Mouse (Mus musculus): ENCODE data around the gene Etfa. TPM values are rescaled to one million over a fixed set of nuclear protein-coding genes. Genes with fewer than 3 reads are reported as not detected.

The Etfa gene
- total RNA-seq, 2 experiments from 2014 or later, result 36.5 to 43.5 TPM

DNA sequence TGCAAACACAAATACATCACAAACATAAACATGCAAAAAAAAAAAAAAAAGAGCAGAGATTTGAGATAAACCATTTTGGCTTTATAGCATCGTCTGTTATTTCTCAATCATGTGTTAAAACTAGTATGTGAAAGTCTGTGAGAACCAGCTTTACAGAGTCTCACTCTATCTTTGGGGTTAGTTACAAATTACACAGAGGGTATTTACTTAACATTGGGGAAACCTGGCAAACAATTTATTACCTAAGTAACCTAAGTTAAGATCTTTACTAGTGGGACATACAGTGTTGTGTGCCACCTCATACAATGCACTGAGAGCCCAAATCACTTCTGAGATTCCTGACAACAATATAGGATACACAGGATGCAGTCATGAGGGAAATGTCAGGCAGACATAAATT, 2.3 kb downstream of the Etfa start:
- no peak overlapping the region for H3K27ac ChIP-seq
- no peak for DNase-seq (ENCODE audit: extremely low spot score in 1 of 2, low spot score in 2 of 2)
- no peak overlapping the region for H3K4me3 ChIP-seq
- no peak for TF ChIP-seq CTCF (IDR thresholded peaks at IDR 0.05)
- intact Hi-C loops (cut with DNase I), result no loop called here

DNA sequence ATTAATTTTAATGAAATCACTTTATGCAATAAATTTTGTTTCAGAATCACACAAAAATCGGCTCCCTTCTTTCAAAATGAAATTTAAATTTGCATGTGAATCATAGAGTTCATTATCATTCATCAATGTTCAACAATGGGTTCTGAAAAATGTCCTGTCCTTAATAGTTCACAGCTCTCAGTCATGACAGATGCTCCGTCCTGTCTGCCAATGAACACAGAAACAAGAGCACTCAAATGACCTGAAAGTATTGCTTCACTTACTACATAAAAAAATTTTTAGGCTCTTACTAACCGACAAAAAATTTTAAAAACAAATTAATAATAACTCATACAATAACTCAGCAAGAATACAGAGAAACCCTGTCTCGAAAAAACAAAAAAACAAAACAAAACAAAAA, 3.3 kb downstream of the Etfa start:
- no peak for TF ChIP-seq CTCF (IDR thresholded peaks at IDR 0.05)
- intact Hi-C loops (cut with DNase I), result no loop called here
- no peak overlapping the region for H3K27ac ChIP-seq
- no peak for DNase-seq (ENCODE audit: extremely low spot score in 1 of 2, low spot score in 2 of 2)
- H3K4me3 ChIP-seq, result no peak overlapping the region

DNA sequence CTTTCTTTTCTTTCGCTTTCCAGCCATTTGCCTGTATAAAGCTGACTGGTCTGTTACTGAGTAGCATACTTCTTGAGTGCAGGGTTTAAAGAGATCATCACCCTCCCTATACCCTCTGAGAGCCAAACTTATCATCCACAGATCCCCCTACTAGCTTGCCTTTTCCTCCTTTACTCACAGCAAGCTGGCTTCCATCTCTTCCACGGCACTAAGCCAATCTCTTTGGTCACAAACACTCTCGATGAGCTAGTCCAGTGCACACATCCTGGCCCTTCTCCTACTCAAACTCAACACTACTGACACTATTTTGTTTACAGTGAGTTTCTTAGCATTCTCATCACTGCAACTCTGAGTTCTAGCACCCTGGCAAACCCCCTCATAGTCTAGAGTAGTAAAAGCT, 4.1 kb downstream of the Etfa start:
- no peak overlapping the region for H3K4me3 ChIP-seq
- intact Hi-C loops (cut with DNase I), result no loop called here
- H3K27ac ChIP-seq, result no peak overlapping the region
- no peak for DNase-seq (ENCODE audit: extremely low spot score in 1 of 2, low spot score in 2 of 2)
- TF ChIP-seq CTCF (IDR thresholded peaks at IDR 0.05), result no peak

GRCm38 (mm10) chr9:55482116-55482515, 29.9 kb downstream of the Etfa start:
- Histone ChIP-seq H3K27ac (no peak overlapping the region), H3K4me3 (no peak overlapping the region)
- no peak for DNase-seq (ENCODE audit: extremely low spot score in 1 of 2, low spot score in 2 of 2)
- intact Hi-C loops (cut with DNase I), result no loop called here
- TF ChIP-seq CTCF (IDR thresholded peaks at IDR 0.05), result no peak

GRCm38 (mm10) chr9:55478699-55479098, 33.3 kb downstream of the Etfa start:
- no peak for TF ChIP-seq CTCF (IDR thresholded peaks at IDR 0.05)
- DNase-seq (ENCODE audit: extremely low spot score in 1 of 2, low spot score in 2 of 2), result no peak
- intact Hi-C loops (cut with DNase I), result no loop called here
- Histone ChIP-seq H3K4me3 (no peak overlapping the region), H3K27ac (no peak overlapping the region)

GRCm38 (mm10) chr9:55476084-55476483, 36.0 kb downstream of the Etfa start:
- DNase-seq (ENCODE audit: extremely low spot score in 1 of 2, low spot score in 2 of 2), result no peak
- intact Hi-C loops (cut with DNase I), result no loop called here
- no peak overlapping the region for H3K4me3 ChIP-seq
- no peak overlapping the region for H3K27ac ChIP-seq
- TF ChIP-seq CTCF (IDR thresholded peaks at IDR 0.05), result no peak

GRCm38 (mm10) chr9:55468397-55468796, 43.6 kb downstream of the Etfa start:
- no peak for DNase-seq (ENCODE audit: extremely low spot score in 1 of 2, low spot score in 2 of 2)
- Histone ChIP-seq H3K27ac (no peak overlapping the region), H3K4me3 (no peak overlapping the region)
- intact Hi-C loops (cut with DNase I), result loop anchor here (5.0 kb wide), 1 partner anchor 449 kb away; no protein-coding TSS in a partner anchor
- TF ChIP-seq CTCF (IDR thresholded peaks at IDR 0.05), result peak; percentile 48

DNA sequence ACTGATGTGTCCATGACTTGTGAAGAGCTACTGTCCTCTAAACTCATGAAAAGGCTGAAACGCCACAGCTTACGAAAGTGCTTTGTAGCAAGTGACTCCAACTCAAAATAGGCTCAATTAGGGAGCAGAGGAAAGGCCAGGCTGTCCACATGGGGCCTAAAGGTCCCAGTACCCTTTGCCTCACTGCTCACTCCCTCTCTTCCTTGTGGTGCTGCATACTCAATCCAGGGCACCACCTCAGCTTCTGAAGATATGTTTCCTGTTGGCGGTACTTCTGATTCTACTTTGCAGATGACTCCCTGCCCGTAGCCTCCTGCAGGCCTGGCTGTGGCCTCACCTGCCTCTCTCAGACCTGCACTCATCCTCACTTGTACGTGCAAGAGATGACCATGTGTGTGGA, 58.7 kb downstream of the Etfa start:
- intact Hi-C loops (cut with DNase I), result no loop called here
- DNase-seq (ENCODE audit: extremely low spot score in 1 of 2, low spot score in 2 of 2), result no peak
- Histone ChIP-seq H3K4me3 (no peak overlapping the region), H3K27ac (no peak overlapping the region)
- TF ChIP-seq CTCF (IDR thresholded peaks at IDR 0.05), result no peak

DNA sequence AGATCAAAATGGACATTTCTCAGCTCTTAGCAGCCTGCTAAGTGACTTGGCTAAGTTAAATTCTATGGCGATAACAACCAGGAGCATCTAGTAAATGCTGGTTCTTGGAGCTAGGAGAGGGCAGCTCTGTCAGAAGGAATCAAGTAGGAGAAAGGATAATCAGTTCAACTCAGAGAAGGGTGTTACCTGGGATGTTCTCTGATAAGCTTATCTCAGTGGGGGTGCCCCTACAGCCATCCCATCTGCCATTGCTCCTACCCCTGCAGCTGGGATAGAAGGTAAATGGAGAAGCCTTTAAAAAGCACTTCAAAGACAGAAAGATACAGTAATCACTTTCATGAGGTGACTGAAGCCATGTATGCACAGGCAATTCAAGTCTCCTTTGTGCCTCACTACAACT, 59.1 kb downstream of the Etfa start:
- intact Hi-C loops (cut with DNase I), result no loop called here
- no peak for TF ChIP-seq CTCF (IDR thresholded peaks at IDR 0.05)
- Histone ChIP-seq H3K27ac (no peak overlapping the region), H3K4me3 (no peak overlapping the region)
- DNase-seq (ENCODE audit: extremely low spot score in 1 of 2, low spot score in 2 of 2), result no peak

GRCm38 (mm10) chr9:55451426-55451825, 60.6 kb downstream of the Etfa start:
- TF ChIP-seq CTCF (IDR thresholded peaks at IDR 0.05), result no peak
- DNase-seq (ENCODE audit: extremely low spot score in 1 of 2, low spot score in 2 of 2), result no peak
- no peak overlapping the region for H3K4me3 ChIP-seq
- H3K27ac ChIP-seq, result no peak overlapping the region
- intact Hi-C loops (cut with DNase I), result no loop called here

- no peak for TF ChIP-seq CTCF (IDR thresholded peaks at IDR 0.05)
- intact Hi-C loops (cut with DNase I), result no loop called here
- DNase-seq (ENCODE audit: extremely low spot score in 1 of 2, low spot score in 2 of 2), result no peak
Observed at GRCm38 (mm10) chr9:55450035-55450434, 62.0 kb downstream of the Etfa start.

DNA sequence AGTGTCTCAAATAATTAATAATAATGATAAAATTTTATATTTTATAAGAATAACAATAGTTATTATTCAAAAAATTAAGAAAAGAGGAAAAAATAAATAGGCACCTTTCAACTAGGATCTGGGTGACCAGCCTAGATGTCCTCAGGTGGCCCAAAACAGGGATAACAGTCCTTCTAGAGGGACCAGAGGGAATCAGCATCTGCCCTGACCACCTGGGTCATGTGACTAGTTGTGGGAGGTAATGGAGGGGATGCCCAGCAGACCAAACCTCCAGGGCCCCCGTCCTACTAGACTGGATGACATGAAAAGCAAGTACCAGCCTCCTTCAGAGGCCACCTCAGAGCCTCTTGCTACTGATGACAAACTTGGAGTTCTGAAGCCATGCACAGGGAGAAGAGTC, 62.9 kb downstream of the Etfa start:
- TF ChIP-seq CTCF (IDR thresholded peaks at IDR 0.05), result no peak
- intact Hi-C loops (cut with DNase I), result no loop called here
- DNase-seq (ENCODE audit: extremely low spot score in 1 of 2, low spot score in 2 of 2), result no peak
- Histone ChIP-seq H3K4me3 (no peak overlapping the region), H3K27ac (no peak overlapping the region)

More at GRCm38 (mm10) chr9:55450035-55450434, 62.0 kb downstream of the Etfa start:
- H3K27ac ChIP-seq, result no peak overlapping the region
- H3K4me3 ChIP-seq, result no peak overlapping the region

DNA sequence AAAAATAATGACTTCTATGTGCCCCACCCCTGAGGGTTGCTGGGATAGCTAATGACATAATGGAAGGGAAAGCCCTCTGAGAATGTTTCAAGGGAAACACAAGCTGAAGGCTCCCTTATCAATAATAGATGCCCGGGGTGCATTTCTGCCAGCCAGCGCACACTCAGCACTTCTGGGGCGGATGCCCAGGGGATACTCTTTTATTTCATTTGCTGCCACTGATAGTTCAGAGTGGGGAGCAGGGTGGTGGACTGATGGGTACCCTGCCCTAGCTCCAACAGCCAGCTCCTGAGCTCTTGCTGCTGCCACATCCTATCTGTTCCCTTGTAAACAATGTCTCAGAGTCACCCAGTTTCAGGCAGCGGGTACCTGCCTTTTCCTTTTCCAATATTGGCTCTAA, 64.5 kb downstream of the Etfa start:
- intact Hi-C loops (cut with DNase I), result no loop called here
- no peak overlapping the region for H3K27ac ChIP-seq
- TF ChIP-seq CTCF (IDR thresholded peaks at IDR 0.05), result no peak
- H3K4me3 ChIP-seq, result no peak overlapping the region
- no peak for DNase-seq (ENCODE audit: extremely low spot score in 1 of 2, low spot score in 2 of 2)
